Comparison of ENCODE assay signal across 8 mouse cellular contexts in genomic region chr5:117493947-117494346, GRCm38 (mm10).
DNase-seq lines count a peak whose midpoint lies in the region; ATAC-seq lines count a peak whose summit lies in the region.

No protein-coding gene starts in this region.

- peaks cover 3% of the 10 kb centered on the region; the same call in 1 of the 2 replicates for H3K4me1 ChIP-seq in intestine, embryonic 14.5 days (replicated peaks; ENCODE audit: control insufficient read depth, insufficient read depth, low read length)
- H3K4me1 ChIP-seq in midbrain, embryonic 16.5 days (ENCODE audit: control insufficient read depth, insufficient read depth, low read length) = peaks cover 16% of the 10 kb centered on the region

- WGBS in intestine, embryonic 14.5 days = 21% methylated on average over 7 of the region's 7 CpGs
- 14% methylated on average over 7 of the region's 7 CpGs for WGBS in midbrain, embryonic 16.5 days

- intact Hi-C loops in left cerebral cortex, postnatal 10 days (cut with DNase I) = loop anchor here (5.0 to 10.0 kb wide), 2 partner anchors 77 to 189 kb away; no protein-coding TSS in a partner anchor

- H3K27ac ChIP-seq in intestine, embryonic 14.5 days (ENCODE audit: low read depth) = no peak overlapping the region
- no peak overlapping the region; the same call in 1 of the 2 replicates for H3K27ac ChIP-seq in midbrain, embryonic 16.5 days (ENCODE audit: low read length)

- H3K9me3 ChIP-seq in intestine, embryonic 14.5 days (ENCODE audit: control insufficient read depth, low read length) = no peaks in the 10 kb centered on the region
- H3K9me3 ChIP-seq in midbrain, embryonic 16.5 days (replicated peaks; ENCODE audit: control insufficient read depth, low read length, poor library complexity, severe bottlenecking) = no peaks in the 10 kb centered on the region

- no peak overlapping the region for H3K9ac ChIP-seq in intestine, embryonic 14.5 days (ENCODE audit: low read length)
- peak overlapping the region; percentile 49; the same call in 1 of the 2 replicates for H3K9ac ChIP-seq in midbrain, embryonic 16.5 days (ENCODE audit: low read depth, low read length)

- H3K4me2 ChIP-seq in intestine, embryonic 14.5 days (ENCODE audit: low read length) = peak overlapping the region; percentile 22; the same call in 1 of the 2 replicates
- H3K4me2 ChIP-seq in midbrain, embryonic 16.5 days (ENCODE audit: low read length) = peak overlapping the region; percentile 60

- no peaks in the 10 kb centered on the region for H3K36me3 ChIP-seq in intestine, embryonic 14.5 days (ENCODE audit: control insufficient read depth, insufficient read depth, low read length)
- no peaks in the 10 kb centered on the region for H3K36me3 ChIP-seq in midbrain, embryonic 16.5 days (ENCODE audit: control insufficient read depth, insufficient read depth, low read length)

- no peak overlapping the region for H3K4me3 ChIP-seq in intestine, embryonic 14.5 days (ENCODE audit: low read depth, low read length)
- H3K4me3 ChIP-seq in midbrain, embryonic 16.5 days (ENCODE audit: low read depth, low read length) = peak overlapping the region; percentile 27; the same call in 1 of the 2 replicates

- DNase-seq in urinary bladder, postnatal 25 days (ENCODE audit: low spot score) = peak; percentile 41
- no peak for DNase-seq in urinary bladder, postnatal 10 days (ENCODE audit: low spot score)
- peak; percentile 84 to 85 for DNase-seq in cerebellum, postnatal 14 days
- peak; percentile 64 to 74 for DNase-seq in frontal cortex, postnatal 10 days (ENCODE audit: low spot score in 2 of 2)
- peak; percentile 85 for DNase-seq in intestine, embryonic 14.5 days (ENCODE audit: low spot score)
- peak; percentile 66 to 71 for DNase-seq in left cerebral cortex, postnatal 10 days (ENCODE audit: extremely low spot score in 1 of 2, low spot score in 2 of 2)
- DNase-seq in thymus, postnatal 0 days (ENCODE audit: low spot score) = peak; percentile 62

- H3K27me3 ChIP-seq in intestine, embryonic 14.5 days (replicated peaks; ENCODE audit: control insufficient read depth, insufficient read depth, low read length) = no peaks in the 10 kb centered on the region
- no peaks in the 10 kb centered on the region for H3K27me3 ChIP-seq in midbrain, embryonic 16.5 days (ENCODE audit: control insufficient read depth, insufficient read depth, low read depth, low read length)

- 0 out of 2 replicates have a peak, but pooled peaks have one; percentile 51 for ATAC-seq in intestine, embryonic 14.5 days (replicated peaks; ENCODE audit: low FRiP score, low TSS enrichment, low read depth)
- peak; percentile 66 for ATAC-seq in midbrain, embryonic 16.5 days
